Mouse (Mus musculus) spleen, adult 2 months (tissue): ENCODE measurements at regions not wholly inside any gene's neighbourhood (a gene's known extent, or its start where the extent isn't known, plus 50 kb on each side); places are given as distances from the start of the nearest gene placed in this dataset.

Experiments
- CTCF ChIP-seq: fragments of 200-500 bp; IDR thresholded peaks from 2 replicates; pipeline ENCODE4 v1.5.1; 2011; ENCODE audit warnings: mild to moderate bottlenecking, inconsistent platforms; ENCODE audit not compliant: insufficient read depth, insufficient read length, insufficient replicate concordance; ENCODE audit errors: extremely low read depth
- POLR2A ChIP-seq: fragments of 200-500 bp; IDR thresholded peaks from 2 replicates; pipeline ENCODE4 v1.6.1; 2011; ENCODE audit warnings: low read depth, low read length, inconsistent platforms

GRCm38 (mm10) chr13:10619661-10620060 is 259.0 kb upstream of the Chrm3 start:
- no peak for TF ChIP-seq CTCF
- no peak for TF ChIP-seq POLR2A
